Mouse (Mus musculus) liver, postnatal 0 days (tissue): ENCODE measurements at regions not wholly inside any gene's neighbourhood (a gene's known extent, or its start where the extent isn't known, plus 50 kb on each side); places are given as distances from the start of the nearest gene placed in this dataset.

ENCODE experiments used
- ATAC-seq: fragments of 200-750 bp; cut with Nextera tagmentation; 2 replicates; pipeline ENCODE4 v1.8.0; 2017; ENCODE audit warnings: mild to moderate bottlenecking, moderate library complexity
- DNase-seq: peaks from one replicate; pipeline ENCODE4 v3.0.0-alpha.2; 2016
- H3K27ac ChIP-seq: fragments of 300-500 bp; sonication (generic); 2 replicates; pipeline ENCODE4 v1.5.1; 2014; ENCODE audit warnings: antibody characterized with exemption, moderate library complexity, mild to moderate bottlenecking, low read depth
- H3K27me3 ChIP-seq: fragments of 300-500 bp; sonication (generic); 2 replicates; pipeline ENCODE4 v1.6.1; 2014; ENCODE audit warnings: low read length, control low read depth, mixed read lengths; ENCODE audit not compliant: insufficient read depth
- H3K36me3 ChIP-seq: fragments of 300-500 bp; sonication (generic); replicated peaks from 2 replicates; pipeline ENCODE4 v1.6.1; 2014; ENCODE audit warnings: mild to moderate bottlenecking, control low read depth, low read length, moderate library complexity, mixed read lengths; ENCODE audit not compliant: insufficient read depth
- H3K4me1 ChIP-seq: fragments of 300-500 bp; sonication (generic); 2 replicates; pipeline ENCODE4 v1.6.1; 2014; ENCODE audit warnings: antibody characterized with exemption, mild to moderate bottlenecking, control low read depth; ENCODE audit not compliant: insufficient read depth
- H3K4me2 ChIP-seq: fragments of 300-500 bp; sonication (generic); 2 replicates; pipeline ENCODE4 v1.6.1; 2014; ENCODE audit warnings: low read depth, mild to moderate bottlenecking, low read length, moderate library complexity, mixed read lengths
- H3K4me3 ChIP-seq: fragments of 300-500 bp; sonication (generic); 2 replicates; pipeline ENCODE4 v1.5.1; 2014; ENCODE audit warnings: low read depth, low read length
- H3K9ac ChIP-seq: fragments of 300-500 bp; sonication (generic); replicated peaks from 2 replicates; pipeline ENCODE4 v1.6.1; 2014; ENCODE audit warnings: mild to moderate bottlenecking, moderate library complexity
- H3K9me3 ChIP-seq: fragments of 300-500 bp; sonication (generic); 2 replicates; pipeline ENCODE4 v1.6.1; 2016; ENCODE audit warnings: mild to moderate bottlenecking, control low read depth, low read length, mixed read lengths
- CTCF ChIP-seq: sonication (generic); IDR thresholded peaks from 2 replicates; pipeline ENCODE4 v1.5.1; 2016; ENCODE audit warnings: antibody characterized with exemption, low read depth
- EP300 ChIP-seq: IDR thresholded peaks from 2 replicates; pipeline ENCODE4 v1.6.1; 2016; ENCODE audit warnings: antibody characterized with exemption, low read depth, mild to moderate bottlenecking
- WGBS: fragments of 180-500 bp; shearing (Covaris S2); extraction: QIAGEN DNeasy Blood & Tissue Kit; methylation state at CpG from one replicate; pipeline ENCODE4 v1.1.7; 2014; ENCODE audit not compliant: insufficient replicate concordance; 5-methylcytosine and 5-hydroxymethylcytosine counted together

GRCm38 (mm10) chr3:40179726-40180317 lies 351.3 kb upstream of the Intu start:
- H3K4me1 ChIP-seq, result no peaks in the 10 kb centered on the region
- no peak overlapping the region for H3K9ac ChIP-seq
- no peak for ATAC-seq
- no peak overlapping the region for H3K4me2 ChIP-seq
- no peaks in the 10 kb centered on the region for H3K9me3 ChIP-seq
- no peaks in the 10 kb centered on the region for H3K36me3 ChIP-seq
- no peak overlapping the region for H3K4me3 ChIP-seq
- no peaks in the 10 kb centered on the region for H3K27me3 ChIP-seq
- TF ChIP-seq CTCF, result no peak
- TF ChIP-seq EP300, result no peak
- no peak overlapping the region for H3K27ac ChIP-seq
- 57% methylated on average over 3 of the region's 3 CpGs for WGBS
- DNase-seq, result no peak

DNA sequence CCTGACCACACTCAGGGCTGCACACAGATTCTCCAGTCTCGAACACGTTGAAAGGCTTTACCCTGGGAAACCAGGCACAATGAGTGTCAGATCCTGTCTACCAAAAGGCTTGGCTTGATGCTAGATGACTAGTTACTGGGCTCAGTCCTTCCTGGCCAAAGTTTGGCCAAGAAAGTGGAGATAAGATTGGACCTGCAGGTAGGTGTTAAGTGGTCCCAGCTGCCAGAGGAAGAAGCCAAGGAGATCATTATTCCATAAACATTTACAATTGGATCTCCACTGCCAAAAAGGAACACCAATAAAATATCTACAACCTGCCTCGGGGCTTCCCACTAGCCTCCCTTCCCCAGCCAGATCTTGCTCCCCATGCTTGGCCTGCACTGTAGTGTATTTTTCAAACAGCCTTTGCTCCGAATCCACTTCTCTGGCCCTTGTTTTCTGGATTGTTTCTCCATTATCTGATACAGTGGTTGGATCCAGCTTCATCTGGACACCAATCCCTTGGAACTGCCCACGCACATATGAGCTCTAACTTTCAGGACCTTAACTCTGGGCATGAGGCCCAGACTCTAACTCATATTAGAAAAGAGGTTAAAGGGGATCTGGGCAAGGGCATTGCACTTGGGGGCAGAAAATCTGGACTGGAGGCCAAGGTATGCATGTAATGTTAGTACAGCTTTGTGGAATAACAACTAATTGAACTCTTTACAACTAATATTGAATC lies 345.3 kb upstream of the Intu start:
- no peaks in the 10 kb centered on the region for H3K36me3 ChIP-seq
- 70% methylated on average over 5 of the region's 5 CpGs for WGBS
- H3K27me3 ChIP-seq, result no peaks in the 10 kb centered on the region
- TF ChIP-seq EP300 (no peak), CTCF (no peak)
- H3K4me3 ChIP-seq, result no peak overlapping the region
- H3K4me1 ChIP-seq, result no peaks in the 10 kb centered on the region
- DNase-seq (no peak), ATAC-seq (no peak)
- H3K4me2 ChIP-seq, result no peak overlapping the region
- no peaks in the 10 kb centered on the region for H3K9me3 ChIP-seq
- H3K9ac ChIP-seq, result no peak overlapping the region
- no peak overlapping the region for H3K27ac ChIP-seq

- no peak overlapping the region for H3K4me2 ChIP-seq
These were observed 341.6 kb upstream of the Intu start for GRCm38 (mm10) chr3:40189529-40189928.

GRCm38 (mm10) chr3:40190024-40190423 lies 341.1 kb upstream of the Intu start:
- H3K9me3 ChIP-seq, result no peaks in the 10 kb centered on the region
- H3K4me2 ChIP-seq, result no peak overlapping the region
- H3K4me1 ChIP-seq, result no peaks in the 10 kb centered on the region
- TF ChIP-seq CTCF (no peak), EP300 (no peak)
- WGBS, result 65% methylated on average over 4 of the region's 4 CpGs
- H3K36me3 ChIP-seq, result no peaks in the 10 kb centered on the region
- H3K27ac ChIP-seq, result no peak overlapping the region
- H3K9ac ChIP-seq, result no peak overlapping the region
- no peak for DNase-seq
- no peak for ATAC-seq
- no peak overlapping the region for H3K4me3 ChIP-seq
- H3K27me3 ChIP-seq, result no peaks in the 10 kb centered on the region

More at GRCm38 (mm10) chr3:40189529-40189928, 341.6 kb upstream of the Intu start:
- no peaks in the 10 kb centered on the region for H3K27me3 ChIP-seq
- no peak for DNase-seq
- H3K9me3 ChIP-seq, result no peaks in the 10 kb centered on the region
- TF ChIP-seq CTCF, result no peak
- no peak for TF ChIP-seq EP300
- no peaks in the 10 kb centered on the region for H3K4me1 ChIP-seq
- H3K36me3 ChIP-seq, result no peaks in the 10 kb centered on the region
- no peak overlapping the region for H3K27ac ChIP-seq
- no peak overlapping the region for H3K9ac ChIP-seq
- no peak overlapping the region for H3K4me3 ChIP-seq
- 63% methylated on average over 6 of the region's 6 CpGs for whole genome bisulfite sequencing
- ATAC-seq, result no peak

DNA sequence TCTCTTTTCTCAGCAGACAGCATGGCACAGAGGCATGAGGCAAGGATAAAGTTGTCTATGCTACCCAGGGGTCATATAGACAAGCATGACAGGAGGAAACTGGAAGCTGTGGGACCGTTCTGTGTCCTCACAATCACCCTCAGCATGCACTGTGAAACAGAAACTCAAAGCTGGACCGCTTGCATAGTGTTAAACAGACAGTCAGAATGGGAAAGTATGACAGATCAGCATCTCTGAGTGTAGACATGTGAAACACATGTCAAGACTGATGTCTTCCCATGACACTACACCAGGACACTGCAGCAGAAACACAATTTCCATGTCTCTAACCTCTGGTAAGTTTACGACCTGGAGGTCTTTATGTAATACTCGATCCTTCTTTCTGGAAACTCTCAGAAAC lies 330.9 kb upstream of the Intu start:
- H3K4me3 ChIP-seq, result no peak overlapping the region
- H3K4me1 ChIP-seq, result no peaks in the 10 kb centered on the region
- WGBS, result 72% methylated on average over 4 of the region's 4 CpGs
- H3K27ac ChIP-seq, result no peak overlapping the region
- H3K9ac ChIP-seq, result no peak overlapping the region
- no peak for ATAC-seq
- no peak overlapping the region for H3K4me2 ChIP-seq
- no peaks in the 10 kb centered on the region for H3K9me3 ChIP-seq
- no peaks in the 10 kb centered on the region for H3K36me3 ChIP-seq
- no peaks in the 10 kb centered on the region for H3K27me3 ChIP-seq
- DNase-seq, result no peak
- no peak for TF ChIP-seq CTCF
- no peak for TF ChIP-seq EP300

DNA sequence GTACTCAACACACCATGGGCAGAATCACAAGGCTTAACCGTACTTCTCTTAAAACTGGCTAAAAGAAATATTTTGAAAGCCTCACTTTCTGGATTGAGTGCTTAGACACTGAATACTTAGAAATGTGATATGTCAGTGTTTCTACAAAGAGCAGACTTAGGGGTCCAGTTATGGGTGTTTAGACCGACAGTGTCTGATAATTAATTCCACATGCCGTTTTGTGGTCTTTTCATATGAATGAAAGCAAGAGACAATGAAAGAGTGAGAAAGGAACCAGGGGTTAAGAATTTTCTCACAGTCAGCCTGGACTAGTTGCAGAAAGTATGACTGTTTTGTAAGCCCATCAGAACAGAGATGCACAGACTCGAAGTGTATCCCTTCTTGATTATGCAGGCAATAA lies 324.8 kb upstream of the Intu start:
- H3K27ac ChIP-seq, result no peak overlapping the region
- DNase-seq (no peak), ATAC-seq (no peak)
- H3K27me3 ChIP-seq, result no peaks in the 10 kb centered on the region
- H3K9me3 ChIP-seq, result no peaks in the 10 kb centered on the region
- no peak overlapping the region for H3K4me2 ChIP-seq
- H3K36me3 ChIP-seq, result no peaks in the 10 kb centered on the region
- no peak overlapping the region for H3K9ac ChIP-seq
- WGBS, result 86% methylated on average over 4 of the region's 4 CpGs
- no peaks in the 10 kb centered on the region for H3K4me1 ChIP-seq
- TF ChIP-seq EP300, result no peak
- no peak for TF ChIP-seq CTCF
- no peak overlapping the region for H3K4me3 ChIP-seq

DNA sequence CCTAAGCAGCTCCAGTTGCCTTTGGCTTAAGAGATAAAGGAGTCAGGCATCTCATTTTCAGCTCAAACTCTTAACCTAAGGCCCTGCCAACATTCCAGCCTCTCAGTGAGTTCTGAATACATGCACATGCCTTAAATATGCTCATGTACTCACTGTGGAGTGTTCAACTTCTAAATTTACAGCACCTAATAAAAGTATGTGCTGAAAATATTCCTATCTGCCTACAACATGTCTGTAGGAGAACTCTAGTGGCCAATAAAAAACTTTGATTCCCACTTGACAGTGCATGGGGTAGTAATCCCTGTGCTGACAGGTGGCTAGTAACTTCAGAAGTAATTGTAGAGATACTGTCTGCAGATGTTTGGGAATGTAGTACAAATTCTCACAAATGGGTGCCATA lies 319.3 kb upstream of the Intu start:
- Histone ChIP-seq H3K4me3 (no peak overlapping the region), H3K4me2 (no peak overlapping the region), H3K36me3 (no peaks in the 10 kb centered on the region), H3K9me3 (no peaks in the 10 kb centered on the region), H3K4me1 (no peaks in the 10 kb centered on the region), H3K27me3 (no peaks in the 10 kb centered on the region), H3K9ac (no peak overlapping the region), H3K27ac (no peak overlapping the region)
- TF ChIP-seq EP300 (no peak), CTCF (no peak)
- DNase-seq (no peak), ATAC-seq (no peak)
